Mouse (Mus musculus): ENCODE measurements around the gene Slc25a33. TPM values are rescaled to one million over a fixed set of nuclear protein-coding genes. Genes with fewer than 3 reads are reported as not detected.

Gene Slc25a33
- polyA plus RNA-seq, 1 experiment from 2014 or later, result 53.2 TPM

- WGBS (ENCODE audit: insufficient replicate concordance), result 69% methylated on average over 4 of the region's 4 CpGs
- peaks cover 34% of the 10 kb centered on the region for H3K4me1 ChIP-seq (ENCODE audit: insufficient read depth)
These were observed 17.4 kb upstream of the Slc25a33 start for GRCm38 (mm10) chr4:149791470-149791869.

DNA sequence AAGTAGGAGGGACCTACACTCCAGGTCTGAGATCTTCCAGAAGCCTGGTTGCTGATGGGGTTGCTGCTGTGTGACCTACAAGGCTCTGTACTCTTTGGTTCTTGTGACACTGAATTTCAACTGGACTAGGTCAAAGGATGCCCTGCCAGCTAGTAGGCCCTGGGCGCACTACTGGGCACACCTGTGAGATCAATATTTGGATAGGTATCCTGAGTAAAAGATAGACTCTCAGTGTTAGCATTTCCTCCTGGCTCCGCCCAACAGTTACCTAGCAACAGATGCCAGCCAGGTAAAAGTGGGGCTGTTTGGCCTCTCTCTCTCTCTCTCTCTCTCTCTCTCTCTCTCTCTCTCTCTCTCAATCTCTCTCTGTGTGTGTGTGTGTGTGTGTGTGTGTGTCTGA is 16.9 kb upstream of the Slc25a33 start:
- Histone ChIP-seq H3K27me3 (ENCODE audit: insufficient read depth, low read length) (no peaks in the 10 kb centered on the region), H3K9me3 (ENCODE audit: low read length) (no peaks in the 10 kb centered on the region), H3K4me3 (ENCODE audit: low read depth, low read length) (no peak overlapping the region), H3K36me3 (replicated peaks; ENCODE audit: insufficient read depth, low read length) (no peaks in the 10 kb centered on the region), H3K9ac (replicated peaks) (no peak overlapping the region), H3K4me2 (ENCODE audit: low read depth, low read length) (no peak overlapping the region), H3K4me1 (ENCODE audit: insufficient read depth) (peaks cover 34% of the 10 kb centered on the region), H3K27ac (ENCODE audit: low read depth) (peak overlapping the region; percentile 86)
- ATAC-seq (peak; percentile 7; the same call in 1 of the 2 replicates), DNase-seq (no peak)
- WGBS (ENCODE audit: insufficient replicate concordance), result 59% methylated on average over 2 of the region's 2 CpGs
- TF ChIP-seq EP300 (IDR thresholded peaks at IDR 0.05; ENCODE audit: low read depth) (no peak), CTCF (IDR thresholded peaks at IDR 0.05; ENCODE audit: low read depth) (no peak)

More at GRCm38 (mm10) chr4:149791470-149791869, 17.4 kb upstream of the Slc25a33 start:
- no peaks in the 10 kb centered on the region for H3K27me3 ChIP-seq (ENCODE audit: insufficient read depth, low read length)
- H3K4me2 ChIP-seq (ENCODE audit: low read depth, low read length), result no peak overlapping the region
- TF ChIP-seq EP300 (IDR thresholded peaks at IDR 0.05; ENCODE audit: low read depth) (no peak), CTCF (IDR thresholded peaks at IDR 0.05; ENCODE audit: low read depth) (no peak)
- peak overlapping the region; percentile 86 for H3K27ac ChIP-seq (ENCODE audit: low read depth)
- H3K4me3 ChIP-seq (ENCODE audit: low read depth, low read length), result no peak overlapping the region
- no peak overlapping the region for H3K9ac ChIP-seq (replicated peaks)
- H3K9me3 ChIP-seq (ENCODE audit: low read length), result no peaks in the 10 kb centered on the region
- DNase-seq, result no peak
- ATAC-seq, result no peak
- H3K36me3 ChIP-seq (replicated peaks; ENCODE audit: insufficient read depth, low read length), result no peaks in the 10 kb centered on the region

- WGBS (ENCODE audit: insufficient replicate concordance), result 36% methylated on average over 4 of the region's 4 CpGs
- Histone ChIP-seq H3K9me3 (ENCODE audit: low read length) (no peaks in the 10 kb centered on the region), H3K27ac (ENCODE audit: low read depth) (peak overlapping the region; percentile 86), H3K36me3 (replicated peaks; ENCODE audit: insufficient read depth, low read length) (no peaks in the 10 kb centered on the region), H3K27me3 (ENCODE audit: insufficient read depth, low read length) (no peaks in the 10 kb centered on the region), H3K4me3 (ENCODE audit: low read depth, low read length) (no peak overlapping the region), H3K9ac (replicated peaks) (no peak overlapping the region), H3K4me1 (ENCODE audit: insufficient read depth) (peaks cover 34% of the 10 kb centered on the region), H3K4me2 (ENCODE audit: low read depth, low read length) (no peak overlapping the region)
- DNase-seq (no peak), ATAC-seq (no peak)
- TF ChIP-seq EP300 (IDR thresholded peaks at IDR 0.05; ENCODE audit: low read depth) (no peak), CTCF (IDR thresholded peaks at IDR 0.05; ENCODE audit: low read depth) (no peak)
These were observed 16.5 kb upstream of the Slc25a33 start for GRCm38 (mm10) chr4:149790546-149790945.

DNA sequence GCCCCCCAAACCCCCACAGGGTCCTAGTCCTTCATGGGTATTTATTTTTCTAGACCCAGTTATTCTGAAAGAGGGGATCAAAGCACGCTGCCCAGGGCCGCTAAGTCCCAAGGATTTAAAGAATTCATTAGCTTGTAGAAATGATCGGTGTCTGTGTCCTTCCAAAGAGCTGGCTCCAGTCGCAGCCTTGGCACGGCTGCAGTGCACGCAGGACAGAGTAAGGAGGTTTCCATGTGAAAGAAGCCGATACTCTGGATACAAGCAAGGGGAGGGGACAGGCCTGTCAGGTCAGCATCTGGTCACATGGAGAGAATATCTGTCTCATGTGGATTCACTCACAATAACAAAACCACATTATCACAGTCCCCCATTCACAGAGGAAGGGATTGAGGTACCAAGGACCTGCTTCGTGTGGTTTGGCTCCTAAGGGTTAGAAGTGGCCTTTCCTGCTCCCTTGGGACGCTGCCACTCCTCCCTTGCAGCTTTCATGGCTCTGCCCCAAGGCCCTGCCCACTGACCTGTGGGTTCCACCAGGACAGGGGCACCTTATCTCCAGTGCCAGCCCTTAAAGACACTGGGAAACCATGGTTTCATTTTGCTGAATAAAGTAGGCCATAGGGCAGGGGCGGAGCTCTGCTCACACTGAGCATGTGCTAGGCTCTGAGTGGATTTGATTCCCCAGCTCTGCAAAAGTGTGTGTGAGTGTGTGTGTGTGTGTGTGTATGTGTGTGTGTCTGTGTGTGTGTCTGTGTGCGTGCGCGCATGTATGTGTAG is 15.5 kb upstream of the Slc25a33 start:
- ATAC-seq (no peak), DNase-seq (no peak)
- TF ChIP-seq CTCF (IDR thresholded peaks at IDR 0.05; ENCODE audit: low read depth) (no peak), EP300 (IDR thresholded peaks at IDR 0.05; ENCODE audit: low read depth) (no peak)
- no peaks in the 10 kb centered on the region for H3K9me3 ChIP-seq (ENCODE audit: low read length)
- H3K4me2 ChIP-seq (ENCODE audit: low read depth, low read length), result no peak overlapping the region
- H3K36me3 ChIP-seq (replicated peaks; ENCODE audit: insufficient read depth, low read length), result no peaks in the 10 kb centered on the region
- peak overlapping the region; percentile 86 for H3K27ac ChIP-seq (ENCODE audit: low read depth)
- H3K9ac ChIP-seq (replicated peaks), result no peak overlapping the region; the same call in 1 of the 2 replicates
- no peak overlapping the region for H3K4me3 ChIP-seq (ENCODE audit: low read depth, low read length)
- WGBS (ENCODE audit: insufficient replicate concordance), result 79% methylated on average over 13 of the region's 13 CpGs
- H3K4me1 ChIP-seq (ENCODE audit: insufficient read depth), result peaks cover 35% of the 10 kb centered on the region
- no peaks in the 10 kb centered on the region for H3K27me3 ChIP-seq (ENCODE audit: insufficient read depth, low read length)

DNA sequence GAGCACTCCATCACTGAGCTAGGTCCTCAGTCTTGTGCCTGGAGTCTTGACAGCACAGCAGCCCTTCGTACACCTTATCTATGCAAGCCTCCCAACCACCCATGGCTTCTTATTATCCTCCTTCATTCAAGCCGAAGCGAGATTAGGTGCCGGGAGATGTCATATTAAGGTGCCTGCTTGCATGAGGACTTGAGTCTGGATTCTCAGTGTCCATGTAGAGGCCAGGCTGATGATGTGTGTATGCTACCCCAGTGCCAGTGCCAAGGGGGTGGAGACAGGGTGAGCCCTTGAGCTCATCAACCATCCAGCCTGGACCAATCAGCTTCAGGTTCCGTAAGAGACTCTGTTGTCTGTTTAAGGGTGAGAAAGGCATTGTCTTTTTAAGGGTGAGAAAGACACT is 10.8 kb upstream of the Slc25a33 start:
- H3K4me2 ChIP-seq (ENCODE audit: low read depth, low read length), result no peak overlapping the region
- DNase-seq (no peak), ATAC-seq (no peak)
- no peaks in the 10 kb centered on the region for H3K9me3 ChIP-seq (ENCODE audit: low read length)
- TF ChIP-seq CTCF (IDR thresholded peaks at IDR 0.05; ENCODE audit: low read depth), result no peak
- TF ChIP-seq EP300 (IDR thresholded peaks at IDR 0.05; ENCODE audit: low read depth), result no peak
- no peaks in the 10 kb centered on the region for H3K36me3 ChIP-seq (replicated peaks; ENCODE audit: insufficient read depth, low read length)
- H3K4me3 ChIP-seq (ENCODE audit: low read depth, low read length), result no peak overlapping the region
- H3K9ac ChIP-seq (replicated peaks), result no peak overlapping the region
- no peaks in the 10 kb centered on the region for H3K27me3 ChIP-seq (ENCODE audit: insufficient read depth, low read length)
- WGBS (ENCODE audit: insufficient replicate concordance), result 77% methylated on average over 5 of the region's 5 CpGs
- H3K4me1 ChIP-seq (ENCODE audit: insufficient read depth), result peaks cover 19% of the 10 kb centered on the region
- no peak overlapping the region for H3K27ac ChIP-seq (ENCODE audit: low read depth)

DNA sequence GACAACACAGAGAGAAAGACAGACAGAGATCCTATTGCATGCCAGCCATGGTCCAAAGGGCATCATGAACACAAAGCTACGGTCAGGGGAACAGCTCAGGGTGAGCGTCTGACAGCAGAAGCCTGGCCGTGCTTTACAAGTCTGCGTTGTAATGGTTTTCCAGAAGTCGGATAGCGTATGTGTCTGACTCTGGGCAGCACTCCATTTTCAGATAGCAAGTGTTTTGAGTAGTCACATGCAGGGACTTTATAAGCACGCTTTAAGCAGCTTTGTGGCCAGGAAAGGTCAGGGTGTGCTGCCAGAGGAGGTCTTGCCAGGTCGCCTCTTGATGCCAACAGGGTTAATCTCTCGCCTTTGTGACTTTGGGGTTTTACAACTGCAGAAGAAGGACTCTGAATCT is 10.3 kb upstream of the Slc25a33 start:
- Histone ChIP-seq H3K36me3 (replicated peaks; ENCODE audit: insufficient read depth, low read length) (no peaks in the 10 kb centered on the region), H3K4me1 (ENCODE audit: insufficient read depth) (peaks cover 19% of the 10 kb centered on the region), H3K4me3 (ENCODE audit: low read depth, low read length) (no peak overlapping the region), H3K4me2 (ENCODE audit: low read depth, low read length) (no peak overlapping the region), H3K27me3 (ENCODE audit: insufficient read depth, low read length) (no peaks in the 10 kb centered on the region), H3K9ac (replicated peaks) (no peak overlapping the region), H3K9me3 (ENCODE audit: low read length) (no peaks in the 10 kb centered on the region), H3K27ac (ENCODE audit: low read depth) (0 out of 2 replicates have a peak overlapping the region, but pooled peaks have one; percentile 48)
- ATAC-seq, result 0 out of 2 replicates have a peak, but pooled peaks have one; percentile 9
- DNase-seq, result no peak
- WGBS (ENCODE audit: insufficient replicate concordance), result 54% methylated on average over 9 of the region's 9 CpGs
- TF ChIP-seq EP300 (IDR thresholded peaks at IDR 0.05; ENCODE audit: low read depth) (no peak), CTCF (IDR thresholded peaks at IDR 0.05; ENCODE audit: low read depth) (no peak)
